Mouse (Mus musculus): ENCODE measurements at regions not wholly inside any gene's neighbourhood (a gene's known extent, or its start where the extent isn't known, plus 50 kb on each side); places are given as distances from the start of the nearest gene placed in this dataset.
A peak's percentile ranks its signal among the peaks of the same experiment; 100 is the strongest.

- DNase-seq (ENCODE audit: extremely low spot score in 1 of 2, low spot score in 2 of 2): peak in 1 of 2 experiments; percentile 37
- intact Hi-C loops (cut with DNase I): no loop called here
These were observed 165.1 kb upstream of the Mast4 start for GRCm38 (mm10) chr13:103499376-103499775.

- no peak for DNase-seq (ENCODE audit: extremely low spot score in 1 of 2, low spot score in 2 of 2)
- intact Hi-C loops (cut with DNase I): no loop called here
These were observed 160.1 kb upstream of the Mast4 start for GRCm38 (mm10) chr13:103494371-103494770.

- intact Hi-C loops (cut with DNase I): no loop called here
- DNase-seq (ENCODE audit: extremely low spot score in 1 of 2, low spot score in 2 of 2): no peak
These were observed 159.3 kb upstream of the Mast4 start for GRCm38 (mm10) chr13:103493567-103493966.

- intact Hi-C loops (cut with DNase I): no loop called here
- DNase-seq (ENCODE audit: extremely low spot score in 1 of 2, low spot score in 2 of 2): no peak
These were observed 155.8 kb upstream of the Mast4 start for GRCm38 (mm10) chr13:103490049-103490448.

- no peak for DNase-seq (ENCODE audit: extremely low spot score in 1 of 2, low spot score in 2 of 2)
- intact Hi-C loops (cut with DNase I): no loop called here
These were observed 149.8 kb upstream of the Mast4 start for GRCm38 (mm10) chr13:103484092-103484491.

- intact Hi-C loops (cut with DNase I): no loop called here
- DNase-seq (ENCODE audit: extremely low spot score in 1 of 2, low spot score in 2 of 2): no peak
These were observed 149.1 kb upstream of the Mast4 start for GRCm38 (mm10) chr13:103483392-103483791.

- no peak for DNase-seq (ENCODE audit: extremely low spot score in 1 of 2, low spot score in 2 of 2)
- intact Hi-C loops (cut with DNase I): no loop called here
These were observed 142.0 kb upstream of the Mast4 start for GRCm38 (mm10) chr13:103476328-103476727.

- no peak for DNase-seq (ENCODE audit: extremely low spot score in 1 of 2, low spot score in 2 of 2)
- intact Hi-C loops (cut with DNase I): no loop called here
These were observed 137.9 kb upstream of the Mast4 start for GRCm38 (mm10) chr13:103472216-103472615.

- intact Hi-C loops (cut with DNase I): no loop called here
These were observed 135.8 kb upstream of the Mast4 start for GRCm38 (mm10) chr13:103470141-103470540.

GRCm38 (mm10) chr13:103460499-103460898, 126.2 kb upstream of the Mast4 start:
- intact Hi-C loops (cut with DNase I): no loop called here
- no peak for DNase-seq (ENCODE audit: extremely low spot score in 1 of 2, low spot score in 2 of 2)

More at GRCm38 (mm10) chr13:103470141-103470540, 135.8 kb upstream of the Mast4 start:
- no peak for DNase-seq (ENCODE audit: extremely low spot score in 1 of 2, low spot score in 2 of 2)

- intact Hi-C loops (cut with DNase I): no loop called here
- DNase-seq (ENCODE audit: extremely low spot score in 1 of 2, low spot score in 2 of 2): no peak
These were observed 125.3 kb upstream of the Mast4 start for GRCm38 (mm10) chr13:103459486-103460147.

GRCm38 (mm10) chr13:103452837-103453236, 118.5 kb upstream of the Mast4 start:
- DNase-seq (ENCODE audit: extremely low spot score in 1 of 2, low spot score in 2 of 2): no peak
- intact Hi-C loops (cut with DNase I): no loop called here

- intact Hi-C loops (cut with DNase I): no loop called here
These were observed 96.3 kb upstream of the Mast4 start for GRCm38 (mm10) chr13:103430589-103430988.

GRCm38 (mm10) chr13:103424011-103424410, 89.7 kb upstream of the Mast4 start:
- intact Hi-C loops (cut with DNase I): no loop called here

More at GRCm38 (mm10) chr13:103430589-103430988, 96.3 kb upstream of the Mast4 start:
- peak in 1 of 2 experiments; percentile 20 for DNase-seq (ENCODE audit: extremely low spot score in 1 of 2, low spot score in 2 of 2)

GRCm38 (mm10) chr13:103423417-103423816, 89.1 kb upstream of the Mast4 start:
- intact Hi-C loops (cut with DNase I): no loop called here
- DNase-seq (ENCODE audit: extremely low spot score in 1 of 2, low spot score in 2 of 2): no peak

More at GRCm38 (mm10) chr13:103424011-103424410, 89.7 kb upstream of the Mast4 start:
- DNase-seq (ENCODE audit: extremely low spot score in 1 of 2, low spot score in 2 of 2): no peak

- intact Hi-C loops (cut with DNase I): no loop called here
- no peak for DNase-seq (ENCODE audit: extremely low spot score in 1 of 2, low spot score in 2 of 2)
These were observed 88.7 kb upstream of the Mast4 start for GRCm38 (mm10) chr13:103422997-103423396.

- intact Hi-C loops (cut with DNase I): no loop called here
- no peak for DNase-seq (ENCODE audit: extremely low spot score in 1 of 2, low spot score in 2 of 2)
These were observed 84.8 kb upstream of the Mast4 start for GRCm38 (mm10) chr13:103419146-103419545.

- intact Hi-C loops (cut with DNase I): no loop called here
- no peak for DNase-seq (ENCODE audit: extremely low spot score in 1 of 2, low spot score in 2 of 2)
These were observed 83.0 kb upstream of the Mast4 start for GRCm38 (mm10) chr13:103417256-103417655.

GRCm38 (mm10) chr13:103415335-103415734, 81.0 kb upstream of the Mast4 start:
- intact Hi-C loops (cut with DNase I): no loop called here
- DNase-seq (ENCODE audit: extremely low spot score in 1 of 2, low spot score in 2 of 2): no peak

- intact Hi-C loops (cut with DNase I): no loop called here
- no peak for DNase-seq (ENCODE audit: extremely low spot score in 1 of 2, low spot score in 2 of 2)
These were observed 78.3 kb upstream of the Mast4 start for GRCm38 (mm10) chr13:103412566-103412965.

GRCm38 (mm10) chr13:103409286-103409685, 75.0 kb upstream of the Mast4 start:
- intact Hi-C loops (cut with DNase I): no loop called here
- DNase-seq (ENCODE audit: extremely low spot score in 1 of 2, low spot score in 2 of 2): no peak
